Comparison of ENCODE assay signal across 16 mouse cellular contexts in the genomic region with DNA sequence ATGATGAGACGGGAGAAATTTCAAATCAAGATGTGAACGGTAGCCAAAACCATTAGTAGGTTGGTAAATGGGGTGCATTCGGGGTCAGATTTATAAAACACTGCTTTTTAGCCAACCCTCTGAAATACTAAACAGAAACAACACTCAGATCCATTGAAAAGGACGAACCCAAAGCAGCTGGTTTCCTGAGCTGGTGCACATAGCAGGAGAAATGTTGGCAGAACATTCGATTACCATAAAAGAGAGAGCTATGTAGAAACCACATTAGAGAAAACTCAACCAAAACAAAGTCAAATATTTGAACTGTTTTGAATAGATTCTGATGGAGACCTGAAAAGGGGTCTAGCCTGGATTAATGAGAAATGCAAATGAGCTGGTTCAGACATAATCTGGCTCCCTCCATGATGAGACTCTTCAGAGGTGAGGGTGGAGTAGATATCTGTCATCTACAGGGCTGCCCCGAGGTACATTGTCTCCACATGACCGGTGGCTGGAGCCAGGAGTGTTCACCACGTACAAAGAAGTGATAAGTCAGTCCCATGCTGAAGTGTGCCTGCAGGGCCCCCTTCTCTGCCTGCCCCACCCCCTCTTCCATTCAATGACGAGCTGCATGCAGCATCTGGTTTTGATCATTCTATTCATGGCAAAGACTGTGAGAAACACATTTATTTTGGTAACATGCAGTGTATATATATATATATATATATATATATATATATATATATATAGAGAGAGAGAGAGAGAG.
DNase-seq lines count a peak whose midpoint lies in the region; ATAC-seq and TF ChIP-seq lines count a peak whose summit lies in the region.
"Had no signal": no experiment of that assay in that cellular context is flagged by ENCODE, and none has a peak within 500 bp of the region (broad histone marks: within the 10 kb centered on the region; RNA-seq: fewer than 3 reads in every experiment).

No protein-coding gene starts in this region.

- TF ChIP-seq POLR2A in embryonic fibroblast, embryonic 13.5 days (IDR thresholded peaks at IDR 0.05; ENCODE audit: low read depth, low read length), result no peak

- H3K9ac ChIP-seq in lung, embryonic 14.5 days, result no peak overlapping the region
- no peak overlapping the region for H3K9ac ChIP-seq in liver, embryonic 13.5 days
- H3K9ac ChIP-seq: hindbrain, embryonic 12.5 days; neural tube, embryonic 13.5 days had no signal

- peaks cover 18% of the 10 kb centered on the region for H3K4me1 ChIP-seq in lung, embryonic 14.5 days (ENCODE audit: insufficient read depth)
- H3K4me1 ChIP-seq in embryonic fibroblast, embryonic 13.5 days (ENCODE audit: control insufficient read depth, insufficient read depth, low read length), result no peaks in the 10 kb centered on the region; the same call in 1 of the 2 replicates
- peaks cover 4% of the 10 kb centered on the region; the same call in 1 of the 2 replicates for H3K4me1 ChIP-seq in liver, embryonic 13.5 days (replicated peaks)

- no peaks in the 10 kb centered on the region for H3K36me3 ChIP-seq in lung, embryonic 14.5 days (ENCODE audit: insufficient read depth)
- no peaks in the 10 kb centered on the region for H3K36me3 ChIP-seq in liver, embryonic 13.5 days
- H3K36me3 ChIP-seq: hindbrain, embryonic 12.5 days; neural tube, embryonic 13.5 days had no signal

- peak; percentile 20 to 26 for DNase-seq in cerebellum, postnatal 10 days
- no peak for DNase-seq in cerebellum, postnatal 4 days (ENCODE audit: low spot score in 2 of 2)
- DNase-seq in lung, embryonic 14.5 days, result peak; percentile 41
- no peak for DNase-seq in lung, adult 18-20 months
- DNase-seq in liver, embryonic 13.5 days, result peak; percentile 7
- DNase-seq in adrenal gland, postnatal 25 days, result no peak
- no peak for DNase-seq in left cerebral cortex, adult 11 months (ENCODE audit: low spot score)
- DNase-seq: cerebellum, adult 9-11 months; kidney, adult 18-20 months; right cerebral cortex, adult 18-20 months; thymus, postnatal 14 days had no signal

- no peak overlapping the region for H3K4me3 ChIP-seq in lung, embryonic 14.5 days (ENCODE audit: low read depth, low read length)
- no peak overlapping the region for H3K4me3 ChIP-seq in embryonic fibroblast, embryonic 13.5 days (ENCODE audit: insufficient read depth, low read length)
- H3K4me3 ChIP-seq in liver, embryonic 13.5 days (replicated peaks), result no peak overlapping the region
- H3K4me3 ChIP-seq: hindbrain, embryonic 12.5 days; neural tube, embryonic 13.5 days had no signal

- no peak overlapping the region for H3K4me2 ChIP-seq in lung, embryonic 14.5 days
- H3K4me2 ChIP-seq in liver, embryonic 13.5 days, result no peak overlapping the region
- H3K4me2 ChIP-seq: hindbrain, embryonic 12.5 days; neural tube, embryonic 13.5 days had no signal

- H3K27me3 ChIP-seq in lung, embryonic 14.5 days (ENCODE audit: insufficient read depth, low read length), result no peaks in the 10 kb centered on the region
- no peaks in the 10 kb centered on the region for H3K27me3 ChIP-seq in liver, embryonic 13.5 days
- H3K27me3 ChIP-seq: hindbrain, embryonic 12.5 days; neural tube, embryonic 13.5 days had no signal

- 46% methylated on average over 9 of the region's 9 CpGs for WGBS in lung, embryonic 14.5 days
- WGBS in liver, embryonic 13.5 days (ENCODE audit: insufficient replicate concordance), result 49% methylated on average over 9 of the region's 9 CpGs

- peak overlapping the region; percentile 40 for H3K27ac ChIP-seq in lung, embryonic 14.5 days (ENCODE audit: low read depth)
- H3K27ac ChIP-seq in embryonic fibroblast, embryonic 13.5 days (ENCODE audit: insufficient read depth, low read length), result peak overlapping the region; percentile 82
- no peak overlapping the region for H3K27ac ChIP-seq in liver, embryonic 13.5 days
- H3K27ac ChIP-seq: hindbrain, embryonic 12.5 days; macrophage; neural tube, embryonic 13.5 days had no signal

- peak; percentile 73 for ATAC-seq in lung, embryonic 14.5 days (ENCODE audit: insufficient read depth)
- peak; percentile 71 for ATAC-seq in liver, embryonic 13.5 days (ENCODE audit: low read depth)
- ATAC-seq: midbrain, embryonic 16.5 days had no signal

- no peak for TF ChIP-seq CTCF in lung, embryonic 14.5 days (IDR thresholded peaks at IDR 0.05; ENCODE audit: low read depth)
- no peak for TF ChIP-seq CTCF in embryonic fibroblast, embryonic 13.5 days (IDR thresholded peaks at IDR 0.05; ENCODE audit: borderline replicate concordance, insufficient read depth, low read length)

- no peaks in the 10 kb centered on the region for H3K9me3 ChIP-seq in lung, embryonic 14.5 days (ENCODE audit: low read depth, low read length)
- H3K9me3 ChIP-seq in liver, embryonic 13.5 days (replicated peaks), result no peaks in the 10 kb centered on the region
- H3K9me3 ChIP-seq: hindbrain, embryonic 12.5 days had no signal

Comparison
In these comparisons a context has a peak if more than half of its experiments do, and no peak if none do; other contexts are left out.
1. DNase-seq: peak in cerebellum, postnatal 10 days (2 of 2), lung, embryonic 14.5 days (single experiment) and liver, embryonic 13.5 days (single experiment); none in cerebellum, postnatal 4 days (0 of 2), lung, adult 18-20 months (0 of 2), adrenal gland, postnatal 25 days (single experiment) and left cerebral cortex, adult 11 months (single experiment).